Mouse (Mus musculus): Measurements from ENCODE around the gene Tmem129.
A peak's percentile ranks its signal among the peaks of the same experiment; 100 is the strongest.

Tmem129 gene

GRCm38 (mm10) chr5:33657787-33658663 lies at the start of gene Tmem129, which contains the start of gene Tacc3:
TSS of gene Tmem129 (minus strand) at chr5:33658416.
TSS of gene Tacc3 (plus strand) at chr5:33658128.
- DNase-seq (ENCODE audit: low read depth, low spot score): peak; percentile 97

- no peak for DNase-seq (ENCODE audit: low read depth, low spot score)
These were observed 48.9 kb upstream of the Tmem129 start for GRCm38 (mm10) chr5:33707163-33707562.

- no peak for DNase-seq (ENCODE audit: low read depth, low spot score)
These were observed 48.1 kb upstream of the Tmem129 start for GRCm38 (mm10) chr5:33706350-33706629.

GRCm38 (mm10) chr5:33705612-33706349 lies 47.6 kb upstream of the Tmem129 start:
- DNase-seq (ENCODE audit: low read depth, low spot score): no peak

- DNase-seq (ENCODE audit: low read depth, low spot score): no peak
These were observed 46.9 kb upstream of the Tmem129 start for GRCm38 (mm10) chr5:33704945-33705611.

GRCm38 (mm10) chr5:33703999-33704398 lies 45.8 kb upstream of the Tmem129 start:
- no peak for DNase-seq (ENCODE audit: low read depth, low spot score)

GRCm38 (mm10) chr5:33701832-33702231 lies 43.6 kb upstream of the Tmem129 start:
- no peak for DNase-seq (ENCODE audit: low read depth, low spot score)

GRCm38 (mm10) chr5:33700010-33700409 lies 41.8 kb upstream of the Tmem129 start:
- no peak for DNase-seq (ENCODE audit: low read depth, low spot score)

GRCm38 (mm10) chr5:33698669-33699068 lies 40.5 kb upstream of the Tmem129 start:
- DNase-seq (ENCODE audit: low read depth, low spot score): no peak

- no peak for DNase-seq (ENCODE audit: low read depth, low spot score)
These were observed 39.8 kb upstream of the Tmem129 start for GRCm38 (mm10) chr5:33697947-33698512.

- DNase-seq (ENCODE audit: low read depth, low spot score): no peak
These were observed 39.3 kb upstream of the Tmem129 start for GRCm38 (mm10) chr5:33697534-33697933.

- DNase-seq (ENCODE audit: low read depth, low spot score): no peak
These were observed 38.2 kb upstream of the Tmem129 start for GRCm38 (mm10) chr5:33696430-33696829.

- DNase-seq (ENCODE audit: low read depth, low spot score): no peak
These were observed 37.5 kb upstream of the Tmem129 start for GRCm38 (mm10) chr5:33695718-33696121.

- no peak for DNase-seq (ENCODE audit: low read depth, low spot score)
These were observed 36.9 kb upstream of the Tmem129 start for GRCm38 (mm10) chr5:33694848-33695717.

GRCm38 (mm10) chr5:33694461-33694847 lies 36.2 kb upstream of the Tmem129 start:
- no peak for DNase-seq (ENCODE audit: low read depth, low spot score)

- DNase-seq (ENCODE audit: low read depth, low spot score): no peak
These were observed 34.2 kb upstream of the Tmem129 start for GRCm38 (mm10) chr5:33692393-33692792.

- DNase-seq (ENCODE audit: low read depth, low spot score): no peak
These were observed 31.8 kb upstream of the Tmem129 start for GRCm38 (mm10) chr5:33689852-33690645.

- no peak for DNase-seq (ENCODE audit: low read depth, low spot score)
These were observed 31.1 kb upstream of the Tmem129 start for GRCm38 (mm10) chr5:33689221-33689844.

GRCm38 (mm10) chr5:33688278-33689220 lies 30.3 kb upstream of the Tmem129 start:
- no peak for DNase-seq (ENCODE audit: low read depth, low spot score)

Measured in skeletal muscle tissue, adult 2 months (tissue).